Mouse (Mus musculus) ES-E14 (cell line): ENCODE measurements around the gene Gm45261. TPM values are rescaled to one million over a fixed set of nuclear protein-coding genes. Genes with fewer than 3 reads are reported as not detected.

Experiments used
- DNase-seq: peaks from one replicate; pipeline ENCODE4 v3.0.0-alpha.2; 2013; ENCODE audit warnings: low read depth, low spot score
- H3K27ac ChIP-seq: 2 replicates; pipeline ENCODE4 v1.5.1; 2012; ENCODE audit warnings: low read depth, mild to moderate bottlenecking, low read length, moderate library complexity, mixed read lengths; ENCODE audit not compliant: poor library complexity, insufficient read depth, severe bottlenecking
- H3K36me3 ChIP-seq: 2 replicates; pipeline ENCODE4 v1.6.1; 2012; ENCODE audit warnings: mild to moderate bottlenecking, low read length, moderate library complexity, mixed read lengths; ENCODE audit not compliant: control insufficient read depth, poor library complexity, insufficient read depth, severe bottlenecking
- H3K4me1 ChIP-seq, 2 experiments: fragments of 150-350 bp in 1 of 2; sonication (generic) in 1 of 2; 2 replicates each; pipeline ENCODE4 v1.6.1; 2012; ENCODE audit warnings: low read length in 2 of 2, mild to moderate bottlenecking in 1 of 2, mixed read lengths in 1 of 2; ENCODE audit not compliant: control insufficient read depth in 2 of 2, insufficient read depth in 2 of 2, poor library complexity in 1 of 2
- H3K4me3 ChIP-seq, 2 experiments: fragments of 150-350 bp in 1 of 2; sonication (generic) in 1 of 2; 2 replicates each; pipeline ENCODE4 v1.5.1; 2012; ENCODE audit warnings: low read length in 2 of 2, low read depth in 1 of 2, mild to moderate bottlenecking in 1 of 2, mixed read lengths in 1 of 2; ENCODE audit not compliant: insufficient read depth in 1 of 2, poor library complexity in 1 of 2, severe bottlenecking in 1 of 2
- H3K9ac ChIP-seq: 2 replicates; pipeline ENCODE4 v1.6.1; 2012; ENCODE audit warnings: low read depth, mild to moderate bottlenecking, low read length, mixed read lengths; ENCODE audit not compliant: poor library complexity, insufficient read depth, severe bottlenecking
- H3K9me3 ChIP-seq: fragments of 150-350 bp; sonication (generic); 2 replicates; pipeline ENCODE4 v1.6.1; 2012; ENCODE audit warnings: low read depth, mild to moderate bottlenecking, low read length; ENCODE audit not compliant: control insufficient read depth, insufficient read depth
- CHD2 ChIP-seq: IDR thresholded peaks from 2 replicates; pipeline ENCODE4 v1.6.1; 2014; ENCODE audit warnings: mild to moderate bottlenecking, low read depth, low read length, inconsistent platforms
- HCFC1 ChIP-seq: IDR thresholded peaks from 2 replicates; pipeline ENCODE4 v1.6.1; 2012; ENCODE audit warnings: low read length, inconsistent platforms, borderline replicate concordance; ENCODE audit not compliant: insufficient read depth
- MAFK ChIP-seq: IDR thresholded peaks from 2 replicates; pipeline ENCODE4 v1.6.1; 2014; ENCODE audit warnings: mild to moderate bottlenecking, low read depth, low read length, inconsistent platforms; ENCODE audit not compliant: insufficient read depth
- ZC3H11A ChIP-seq: IDR thresholded peaks from 2 replicates; pipeline ENCODE4 v1.6.1; 2012; ENCODE audit warnings: low read depth, mild to moderate bottlenecking, inconsistent platforms, low read length, borderline replicate concordance
- ZNF384 ChIP-seq: IDR thresholded peaks from 2 replicates; pipeline ENCODE4 v1.6.1; 2012; ENCODE audit warnings: low read depth, low read length, inconsistent platforms
- in situ Hi-C, 2 experiments: fragments of 600-800 bp; cut with MboI; formaldehyde crosslinking; loops; one replicate each; pipeline ENCODE4 v1.15.1; 2025; ENCODE audit warnings: low sequenced_read_pairs in 2 of 2, inconsistent platforms in 1 of 2; ENCODE audit not compliant: unreplicated experiment in 2 of 2
- total RNA-seq: library from RNA; depleted of rRNA; stranded (reverse); fragments of 300-350 nt; gene quantifications from 2 replicates; pipeline ENCODE4 v1.2.3, GENCODE M21; 2012

The Gm45261 gene
- total RNA-seq, 1 experiment = not detected

GRCm38 (mm10) chr1:80496360-80496759 is 35.1 kb upstream of the Gm45261 start:
- DNase-seq = no peak
- TF ChIP-seq MAFK (no peak), ZNF384 (no peak), ZC3H11A (no peak), HCFC1 (no peak), CHD2 (no peak)
- Histone ChIP-seq H3K9me3 (no peaks in the 10 kb centered on the region), H3K36me3 (no peaks in the 10 kb centered on the region), H3K9ac (no peak overlapping the region), H3K27ac (no peak overlapping the region), H3K4me1 (no peaks in the 10 kb centered on the region), H3K4me3 (no peak overlapping the region)
- in situ Hi-C loops = no loop called here

- in situ Hi-C loops = no loop called here
- no peak for DNase-seq
- H3K4me1 ChIP-seq = no peaks in the 10 kb centered on the region
- no peak overlapping the region for H3K4me3 ChIP-seq
- no peak overlapping the region for H3K9ac ChIP-seq
- no peaks in the 10 kb centered on the region for H3K9me3 ChIP-seq
- no peaks in the 10 kb centered on the region for H3K36me3 ChIP-seq
- TF ChIP-seq ZNF384 (no peak), HCFC1 (no peak), CHD2 (no peak), MAFK (no peak), ZC3H11A (no peak)
- no peak overlapping the region for H3K27ac ChIP-seq
Measured at GRCm38 (mm10) chr1:80483419-80483818, 22.2 kb upstream of the Gm45261 start.

GRCm38 (mm10) chr1:80474942-80475341 is 13.7 kb upstream of the Gm45261 start:
- H3K4me3 ChIP-seq = no peak overlapping the region
- H3K4me1 ChIP-seq = no peaks in the 10 kb centered on the region
- TF ChIP-seq CHD2 = no peak
- TF ChIP-seq ZNF384 = no peak
- TF ChIP-seq HCFC1 = no peak
- no peak for TF ChIP-seq ZC3H11A
- TF ChIP-seq MAFK = no peak
- H3K9me3 ChIP-seq = no peaks in the 10 kb centered on the region
- H3K36me3 ChIP-seq = no peaks in the 10 kb centered on the region
- no peak overlapping the region for H3K9ac ChIP-seq
- H3K27ac ChIP-seq = no peak overlapping the region
- in situ Hi-C loops = no loop called here
- no peak for DNase-seq

- in situ Hi-C loops = no loop called here
- DNase-seq = no peak
- H3K36me3 ChIP-seq = no peaks in the 10 kb centered on the region
- H3K27ac ChIP-seq = no peak overlapping the region
- H3K4me1 ChIP-seq = no peaks in the 10 kb centered on the region
- no peak overlapping the region for H3K9ac ChIP-seq
- no peak overlapping the region for H3K4me3 ChIP-seq
- H3K9me3 ChIP-seq = no peaks in the 10 kb centered on the region
- TF ChIP-seq ZNF384 (no peak), CHD2 (no peak), MAFK (no peak), HCFC1 (no peak), ZC3H11A (no peak)
Measured at GRCm38 (mm10) chr1:80472395-80472794, 11.1 kb upstream of the Gm45261 start.

GRCm38 (mm10) chr1:80459923-80460322 is 1.3 kb downstream of the Gm45261 start:
- no peaks in the 10 kb centered on the region for H3K9me3 ChIP-seq
- in situ Hi-C loops = no loop called here
- TF ChIP-seq ZNF384 (no peak), HCFC1 (no peak), MAFK (no peak), CHD2 (no peak), ZC3H11A (no peak)
- H3K4me3 ChIP-seq = no peak overlapping the region
- no peak for DNase-seq
- H3K4me1 ChIP-seq = no peaks in the 10 kb centered on the region
- no peaks in the 10 kb centered on the region for H3K36me3 ChIP-seq
- no peak overlapping the region for H3K9ac ChIP-seq
- no peak overlapping the region for H3K27ac ChIP-seq
